Mouse (Mus musculus) gastrocnemius, postnatal 10 days (tissue): ENCODE results near the gene Strada. TPM values are rescaled to one million over a fixed set of nuclear protein-coding genes. Genes with fewer than 3 reads are reported as not detected.
"Not testable (repeated sequence)": the region's sequence is repeated elsewhere in the genome, so short reads cannot be mapped to it uniquely, and the experiment has no call there.

Experiments used
- DNase-seq: peaks from one replicate; pipeline ENCODE4 v3.0.0; 2021; ENCODE audit warnings: mixed read lengths
- long read RNA-seq, 2 experiments: library from polyadenylated mRNA; stranded (forward); transcript quantifications; one replicate each; pipeline ENCODE4 v2.0.0; 2021
- total RNA-seq, 2 experiments: library from RNA; stranded (reverse); gene quantifications; 2 replicates each; pipeline ENCODE4 v1.2.3; 2021

Strada gene
- 10 to 100 TPM; 21.5 to 22.8 TPM for total RNA-seq
- long read RNA-seq, experiment 1, transcript Strada-202 (11 exons, 1,517 nt), result major isoform, 5 of 30 reads
- long read RNA-seq, experiment 1, partial matches to known transcripts, result 4 of 30 reads
- long read RNA-seq, experiment 1, other reads (novel, unspliced or antisense), result 19 of 30 reads
- long read RNA-seq, experiment 2, transcript Strada-202 (11 exons, 1,517 nt), result major isoform, 7 of 26 reads
- long read RNA-seq, experiment 2, partial matches to known transcripts, result 3 of 26 reads
- long read RNA-seq, experiment 2, other reads (novel, unspliced or antisense), result 16 of 26 reads

DNA sequence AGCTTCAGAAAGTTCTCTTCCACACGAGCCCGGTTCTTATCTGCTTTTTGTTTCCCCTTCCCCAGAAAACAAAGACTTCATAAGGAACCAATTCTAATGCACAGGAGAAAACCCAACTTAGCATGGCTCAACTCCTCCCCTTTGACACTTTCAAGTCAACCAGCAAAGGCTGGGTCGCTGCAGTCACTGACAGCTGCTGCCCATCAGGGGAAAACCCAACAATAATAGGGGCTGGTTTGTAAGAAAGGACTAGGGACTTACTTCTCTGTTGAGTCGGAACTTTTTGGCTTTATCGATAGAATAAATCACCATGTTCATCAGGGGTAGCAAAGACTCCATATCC, at the start of gene Strada:
TSS of gene Strada (minus strand) at position 46 of the 343 bp plus-strand sequence.
- no peak for DNase-seq

DNA sequence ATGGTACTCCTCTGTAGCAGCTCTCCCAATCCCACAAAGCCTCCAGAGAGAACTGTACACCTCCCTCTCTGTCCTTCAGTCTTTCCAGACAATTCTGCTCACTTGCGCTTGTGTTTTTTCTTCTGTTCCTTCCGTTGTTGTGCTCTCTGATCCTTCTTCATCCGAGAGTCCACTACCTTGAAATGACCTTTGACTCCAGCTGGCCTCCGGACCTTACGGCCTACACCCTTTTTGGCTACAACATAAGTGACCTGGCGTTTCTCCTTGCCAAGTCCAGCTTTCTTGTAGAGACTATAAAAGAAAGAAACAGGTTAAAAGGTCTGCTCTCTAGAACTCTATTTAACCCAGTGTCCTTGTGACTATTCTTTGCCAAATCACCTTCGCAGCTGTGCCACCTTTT, 47.4 kb upstream of the Strada start:
- DNase-seq, result no peak

GRCm38 (mm10) chr11:106246834-106247233, 44.9 kb upstream of the Strada start:
- DNase-seq, result no peak

DNA sequence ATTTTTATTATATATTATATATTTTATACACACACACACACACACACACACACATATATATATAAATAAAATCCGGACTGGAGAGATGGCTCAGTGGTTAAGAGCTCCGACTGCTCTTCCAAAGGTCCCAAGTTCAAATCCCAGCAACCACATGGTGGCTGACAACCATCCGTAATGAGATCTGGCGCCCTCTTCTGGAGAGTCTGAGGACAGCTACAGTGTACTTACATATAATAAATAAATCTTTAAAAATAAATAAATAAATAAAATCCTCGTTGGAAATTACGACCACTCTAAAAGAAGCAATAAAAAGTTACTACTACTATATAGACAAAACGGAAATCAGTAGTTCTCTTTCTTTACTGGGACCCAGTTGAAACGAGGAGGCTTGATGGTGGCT, 32.0 kb upstream of the Strada start:
- DNase-seq, result not testable (repeated sequence)

- DNase-seq, result no peak
Observed at GRCm38 (mm10) chr11:106220603-106221002, 18.6 kb upstream of the Strada start.

GRCm38 (mm10) chr11:106216730-106217490, 14.9 kb upstream of the Strada start, which contains the start of gene Ddx42:
Gene Ddx42 (plus strand): TSS chr11:106216926.
- DNase-seq, result peak; percentile 88

GRCm38 (mm10) chr11:106215927-106216729, 14.2 kb upstream of the Strada start, which contains the start of gene Ccdc47:
Gene Ccdc47 (minus strand): TSS chr11:106216344.
- peak; percentile 88 for DNase-seq

DNA sequence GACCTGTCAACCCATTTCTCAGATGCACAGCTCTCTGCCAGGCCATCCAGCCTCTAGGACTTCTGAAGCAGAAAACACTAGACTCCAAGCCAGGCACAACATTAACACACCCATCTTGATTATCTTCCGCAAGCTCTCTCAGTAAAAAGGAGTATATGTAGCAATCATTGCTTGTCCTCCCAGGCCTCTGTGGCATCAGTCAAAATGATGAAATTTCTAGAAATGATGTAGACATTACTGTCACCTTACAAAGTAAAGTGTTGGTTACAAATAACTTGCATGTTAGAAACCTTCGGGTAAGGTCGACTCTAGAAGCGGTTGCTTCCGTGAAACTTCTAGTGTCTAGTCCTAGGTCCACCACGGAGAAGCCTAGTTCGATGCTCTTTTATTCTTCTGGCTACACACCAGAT, 13.5 kb upstream of the Strada start:
- no peak for DNase-seq

DNA sequence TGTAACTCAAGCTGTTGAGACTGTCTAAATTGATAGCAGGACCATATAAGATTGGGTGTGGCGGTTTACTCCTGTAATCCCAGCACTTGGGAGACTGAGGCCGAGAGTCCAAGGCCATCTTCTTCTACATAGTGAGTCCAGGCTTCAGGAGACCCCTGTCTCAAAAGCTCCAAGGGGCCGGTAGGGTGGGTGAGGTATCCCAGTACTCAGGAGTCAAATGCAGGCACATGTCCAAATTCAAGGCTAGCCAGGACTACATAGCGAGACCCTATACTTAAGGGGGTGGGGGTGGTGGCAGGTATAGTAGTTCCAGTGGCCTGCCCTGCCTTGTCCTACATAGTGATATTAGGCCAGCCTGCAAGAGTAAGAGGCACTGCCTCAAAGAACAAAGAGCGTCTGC, 12.9 kb upstream of the Strada start:
- DNase-seq, result no peak

- DNase-seq, result no peak
Observed at GRCm38 (mm10) chr11:106212771-106213170, 10.8 kb upstream of the Strada start.

- DNase-seq, result no peak
Observed at GRCm38 (mm10) chr11:106201337-106202122, 438 bp downstream of the Strada start.

DNA sequence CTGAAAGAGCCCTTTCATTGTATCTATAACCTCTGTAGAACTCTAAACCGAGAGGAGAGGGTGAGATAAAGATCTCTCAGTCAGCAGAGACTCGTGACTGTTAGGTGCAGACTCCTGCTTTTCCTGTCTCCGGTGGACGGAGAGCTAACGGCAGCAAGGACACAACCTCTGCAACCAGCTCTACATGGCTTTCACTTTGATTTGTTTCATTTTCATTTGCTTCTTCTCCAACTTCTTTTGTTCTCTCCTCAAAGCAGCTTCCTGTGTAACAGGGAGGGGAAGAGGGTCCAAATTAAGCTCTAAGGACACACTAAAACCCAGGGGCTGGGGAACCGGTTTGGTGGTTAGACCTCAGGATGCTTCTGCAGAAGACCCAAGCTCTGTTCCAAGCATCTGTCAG, 1.2 kb downstream of the Strada start:
- no peak for DNase-seq

DNA sequence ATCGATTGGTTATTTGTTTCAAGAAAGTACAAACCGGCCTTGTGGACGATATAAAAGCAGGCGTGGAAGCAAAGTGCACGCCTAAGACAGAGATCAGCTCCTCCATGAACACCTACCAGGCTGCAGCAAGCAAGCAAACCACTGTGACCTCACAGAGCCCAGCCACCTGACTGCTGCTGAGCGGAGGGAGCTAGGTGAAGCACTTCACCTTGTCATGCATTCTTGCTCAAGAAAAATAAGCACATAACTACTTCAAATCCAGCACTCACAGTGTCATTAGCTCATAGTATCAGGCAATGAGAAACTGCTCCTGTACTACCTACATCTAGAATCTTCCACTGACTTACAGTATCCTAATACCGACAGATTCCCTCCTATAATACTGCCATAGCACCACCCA, 2.0 kb downstream of the Strada start:
- not testable (repeated sequence) for DNase-seq

DNA sequence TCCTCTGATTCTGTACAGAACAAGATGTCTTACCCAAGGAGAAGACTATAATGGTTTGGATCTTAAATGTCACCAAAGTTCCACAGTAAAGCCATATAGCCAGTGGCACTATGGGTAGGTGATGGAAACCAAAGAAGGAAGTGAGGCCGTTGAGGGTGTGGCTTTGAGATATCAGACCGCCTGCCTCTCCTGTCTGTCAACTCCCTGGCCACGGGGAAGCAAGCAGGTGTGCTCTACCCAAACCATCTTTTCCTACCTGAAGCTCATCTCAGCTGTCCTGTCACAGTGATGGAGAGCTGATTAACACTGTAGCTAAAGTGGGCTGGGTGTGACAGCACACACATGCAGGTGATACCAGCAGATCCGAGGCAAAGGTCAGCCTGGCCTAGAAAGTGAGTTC, 3.7 kb downstream of the Strada start:
- no peak for DNase-seq

DNA sequence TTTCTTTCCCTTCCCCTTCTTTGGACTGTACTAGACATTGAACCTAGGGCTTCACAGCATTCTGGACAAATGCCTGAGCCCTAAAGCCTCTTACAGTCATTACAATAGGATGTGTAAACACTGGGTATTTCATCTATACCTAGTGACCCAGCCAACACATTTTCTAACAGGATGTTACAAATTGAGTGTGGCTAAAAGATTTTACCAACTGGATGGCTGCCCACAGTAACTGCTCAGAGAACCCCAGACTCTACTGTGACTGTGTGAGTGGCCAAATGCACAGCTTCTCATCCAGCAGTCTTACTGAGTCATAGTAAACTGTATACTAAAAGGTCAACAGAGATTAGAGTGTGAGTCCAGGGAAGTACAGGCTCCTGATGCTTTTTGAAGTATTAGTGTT, 6.6 kb downstream of the Strada start:
- no peak for DNase-seq

GRCm38 (mm10) chr11:106194891-106195290, 7.1 kb downstream of the Strada start:
- no peak for DNase-seq

DNA sequence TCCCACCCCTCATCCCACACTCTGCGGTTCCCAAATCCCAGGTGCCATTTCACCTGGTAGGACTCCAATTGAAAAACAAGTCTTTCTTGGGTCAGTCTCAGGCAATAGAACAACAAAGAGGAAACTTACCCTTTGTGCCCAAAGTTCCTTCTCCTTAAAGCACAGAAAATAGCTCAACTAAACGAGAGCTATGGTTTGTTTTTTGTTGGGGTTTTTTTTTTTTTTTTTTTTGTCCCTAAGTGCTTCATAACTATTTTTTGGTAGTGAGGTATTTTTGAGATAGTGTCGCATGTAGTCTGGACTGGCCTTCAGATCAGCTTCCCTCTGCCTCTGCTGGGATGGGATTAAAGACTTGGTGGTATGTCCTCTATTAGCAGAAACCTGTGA, 7.8 kb downstream of the Strada start:
- DNase-seq, result no peak

- DNase-seq, result peak; percentile 96
Observed at GRCm38 (mm10) chr11:106193371-106194154, 8.4 kb downstream of the Strada start.

GRCm38 (mm10) chr11:106192657-106193370, 9.2 kb downstream of the Strada start:
- no peak for DNase-seq

GRCm38 (mm10) chr11:106192241-106192640, 9.7 kb downstream of the Strada start:
- DNase-seq, result no peak

DNA sequence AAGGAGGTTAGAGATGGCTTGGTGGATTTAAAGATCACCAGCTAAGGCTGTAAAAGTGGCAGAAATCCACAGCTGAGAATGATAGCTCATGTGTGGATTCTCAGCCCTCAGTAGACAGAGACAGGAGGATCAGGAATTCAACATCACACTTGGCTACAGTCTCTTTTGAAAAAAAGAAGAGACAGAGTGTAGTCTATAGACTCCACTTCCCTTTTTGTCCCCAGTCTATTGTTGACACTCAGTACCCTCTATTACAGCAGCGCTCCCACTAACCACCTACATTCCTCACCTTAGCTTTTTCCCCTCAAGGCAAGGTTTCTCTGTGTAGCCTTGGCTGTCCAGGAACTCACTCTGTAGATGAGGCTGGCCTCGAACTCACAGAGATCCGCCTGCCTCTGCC, 10.3 kb downstream of the Strada start:
- DNase-seq, result no peak
